Mouse (Mus musculus) gastrocnemius, postnatal 14 days (tissue): ENCODE measurements around the gene Cma1. TPM values are rescaled to one million over a fixed set of nuclear protein-coding genes. Genes with fewer than 3 reads are reported as not detected.

Source experiments
- DNase-seq: peaks from one replicate; pipeline ENCODE4 v3.0.0; 2021; ENCODE audit warnings: mixed read lengths
- intact Hi-C: fragments of 180-260 bp; cut with DNase I; formaldehyde crosslinking; loops from one replicate; pipeline ENCODE4 v1.15.1; 2025; ENCODE audit warnings: low total_unique reads
- total RNA-seq, 2 experiments: library from RNA; stranded (reverse); gene quantifications; 2 replicates each; pipeline ENCODE4 v1.2.3; 2021

Gene Cma1
- total RNA-seq, 2 experiments from 2014 or later, result 7.6 to 9.9 TPM

- no peak for DNase-seq
- intact Hi-C loops, result no loop called here
Measured at GRCm38 (mm10) chr14:55898947-55899346, 45.5 kb downstream of the Cma1 start.

GRCm38 (mm10) chr14:55897671-55898070, 46.8 kb downstream of the Cma1 start:
- no peak for DNase-seq
- intact Hi-C loops, result no loop called here

Other genes starting within 250 kb of the Cma1 start
- gene Tgm1, start 230.7 kb downstream of the Cma1 start, total RNA-seq, result under 1 TPM; 0.16 to 0.35 TPM
- gene Rabggta, start 222.4 kb downstream of the Cma1 start, total RNA-seq, result 1 to 10 TPM; 8.2 to 9.3 TPM
- 10 to 100 TPM; 28.5 to 30.2 TPM for gene Dhrs1, start 199.0 kb downstream of the Cma1 start, total RNA-seq
- 10 to 100 TPM; 12.1 to 13.9 TPM for gene Nop9, start 199.0 kb downstream of the Cma1 start, total RNA-seq
- not detected for gene Cideb, start 186.2 kb downstream of the Cma1 start, total RNA-seq
- under 1 TPM in 1 of 2 experiments, not detected in 1; 0.12 TPM for gene Ltb4r2, start 183.2 kb downstream of the Cma1 start, total RNA-seq
- gene Ltb4r1, start 178.7 kb downstream of the Cma1 start, total RNA-seq, result under 1 TPM; 0.22 to 0.39 TPM
- 1 to 10 TPM; 7.1 to 8.6 TPM for gene Adcy4, start 160.6 kb downstream of the Cma1 start, total RNA-seq
- 1 to 10 TPM; 2.4 to 2.6 TPM for gene Ripk3, start 155.8 kb downstream of the Cma1 start, total RNA-seq
- gene Nfatc4, start 121.5 kb downstream of the Cma1 start, total RNA-seq, result 1 to 10 TPM; 7.4 to 7.5 TPM
- 1 to 10 TPM; 7.2 to 7.5 TPM for gene Nynrin, start 90.7 kb downstream of the Cma1 start, total RNA-seq
- under 1 TPM; 0.11 to 0.12 TPM for gene Cbln3, start 60.3 kb downstream of the Cma1 start, total RNA-seq
- 1 to 10 TPM; 7.1 to 8.2 TPM for gene Khnyn, start 59.7 kb downstream of the Cma1 start, total RNA-seq
- gene Sdr39u1, start 44.4 kb downstream of the Cma1 start, total RNA-seq, result 10 to 100 TPM; 82.6 to 85.7 TPM
- gene Cma2, start 6.3 kb upstream of the Cma1 start, total RNA-seq, result under 1 TPM in 1 of 2 experiments, not detected in 1; 0.57 TPM
- not detected for gene Mcpt1, start 73.3 kb upstream of the Cma1 start, total RNA-seq
- not detected for gene Mcpt9, start 85.8 kb upstream of the Cma1 start, total RNA-seq
- gene Mcpt2, start 97.4 kb upstream of the Cma1 start, total RNA-seq, result not detected
- gene Mcpt4, start 117.6 kb upstream of the Cma1 start, total RNA-seq, result 1 to 10 TPM; 4.4 to 7.0 TPM
- gene Mcpt8, start 140.6 kb upstream of the Cma1 start, total RNA-seq, result not detected
- gene Ctsg, start 157.9 kb upstream of the Cma1 start, total RNA-seq, result not detected
- not detected for gene Gzme, start 175.9 kb upstream of the Cma1 start, total RNA-seq
- not detected for gene Gzmd, start 187.9 kb upstream of the Cma1 start, total RNA-seq
- gene Gzmg, start 214.9 kb upstream of the Cma1 start, total RNA-seq, result not detected
- not detected for gene Gzmn, start 229.9 kb upstream of the Cma1 start, total RNA-seq